Mouse (Mus musculus): ENCODE measurements around the gene Zmiz1. TPM values are rescaled to one million over a fixed set of nuclear protein-coding genes. Genes with fewer than 3 reads are reported as not detected.
A peak's percentile ranks its signal among the peaks of the same experiment; 100 is the strongest.

Zmiz1 gene
- polyA plus RNA-seq, 1 experiment from 2014 or later: 57.5 TPM

DNA sequence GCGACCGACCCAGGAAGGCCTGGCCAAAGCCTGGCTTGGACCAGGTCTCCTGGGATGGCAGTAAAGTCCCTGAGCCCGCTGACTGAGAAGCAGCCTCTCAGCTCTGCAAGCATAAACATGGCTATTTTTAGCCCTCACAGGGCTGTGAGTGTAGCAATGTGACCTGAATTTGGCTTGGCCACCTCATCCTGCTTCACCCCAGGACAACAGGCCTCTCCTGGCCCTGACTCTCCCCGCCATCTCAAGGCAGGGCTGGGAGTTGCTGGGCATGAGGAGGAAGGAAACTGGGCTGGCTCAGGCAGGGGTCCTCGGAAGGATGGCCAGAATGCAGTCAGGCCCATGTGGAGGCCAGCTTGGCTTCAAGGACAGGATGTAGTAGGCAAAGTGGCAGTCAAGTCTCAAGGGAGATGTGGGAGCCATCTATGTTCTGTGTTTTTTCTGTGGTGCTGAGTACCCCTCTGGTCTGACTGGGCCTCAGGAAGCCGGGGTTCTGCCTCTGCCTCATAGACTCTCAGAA lies 29.2 kb downstream of the Zmiz1 start:
- no peaks in the 10 kb centered on the region for H3K9me3 ChIP-seq
- H3K9ac ChIP-seq (replicated peaks): no peak overlapping the region
- H3K4me2 ChIP-seq (replicated peaks): no peak overlapping the region
- ATAC-seq (replicated peaks): no peak
- WGBS: 85% methylated on average over 6 of the region's 6 CpGs
- H3K4me1 ChIP-seq: peaks cover 88% of the 10 kb centered on the region
- no peaks in the 10 kb centered on the region for H3K27me3 ChIP-seq
- no peak overlapping the region for H3K4me3 ChIP-seq
- H3K27ac ChIP-seq (replicated peaks): 0 out of 2 replicates have a peak overlapping the region, but pooled peaks have one; percentile 2
- H3K36me3 ChIP-seq: no peaks in the 10 kb centered on the region

DNA sequence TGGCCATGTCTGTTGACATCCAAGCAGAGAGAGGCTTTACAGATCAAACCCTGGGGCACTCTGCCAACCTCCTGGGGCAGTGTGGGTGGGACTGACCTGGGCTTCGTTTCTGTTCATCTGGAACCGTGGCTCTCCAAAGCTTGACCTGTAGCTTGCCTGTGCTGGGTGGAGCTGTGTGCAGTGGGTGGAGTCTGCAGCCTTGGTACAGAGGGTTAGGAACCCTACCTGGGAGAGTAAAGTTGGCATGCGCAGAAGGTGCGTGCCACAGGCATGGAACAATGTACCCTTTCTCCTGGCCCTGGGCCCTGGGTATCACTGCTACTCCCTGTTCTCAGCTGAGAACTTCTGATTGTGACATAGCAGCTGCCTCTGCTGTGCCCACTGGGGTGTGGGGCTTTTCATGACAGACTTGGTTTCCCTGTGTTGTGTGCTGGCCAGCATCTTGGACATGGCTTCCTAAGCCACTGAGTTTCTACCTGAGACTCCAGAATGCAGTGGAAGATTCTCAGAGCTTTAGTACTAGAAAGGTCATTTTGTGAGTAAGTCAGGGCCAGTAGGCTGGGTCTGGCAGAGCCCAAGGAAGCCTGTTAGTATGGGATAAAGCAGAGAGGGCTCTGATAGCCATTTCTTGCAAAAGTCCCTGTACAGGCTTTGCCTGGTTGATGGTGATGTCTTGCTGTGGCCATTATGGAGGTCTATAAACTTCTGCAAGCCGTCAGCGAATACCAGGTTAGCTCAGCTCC lies 30.5 kb downstream of the Zmiz1 start:
- Histone ChIP-seq H3K27ac (replicated peaks) (no peak overlapping the region), H3K9ac (replicated peaks) (no peak overlapping the region), H3K27me3 (no peaks in the 10 kb centered on the region), H3K4me2 (replicated peaks) (no peak overlapping the region), H3K4me3 (no peak overlapping the region), H3K9me3 (no peaks in the 10 kb centered on the region), H3K36me3 (no peaks in the 10 kb centered on the region), H3K4me1 (peaks cover 89% of the 10 kb centered on the region)
- WGBS: 67% methylated on average over 6 of the region's 6 CpGs
- no peak for ATAC-seq (replicated peaks)

DNA sequence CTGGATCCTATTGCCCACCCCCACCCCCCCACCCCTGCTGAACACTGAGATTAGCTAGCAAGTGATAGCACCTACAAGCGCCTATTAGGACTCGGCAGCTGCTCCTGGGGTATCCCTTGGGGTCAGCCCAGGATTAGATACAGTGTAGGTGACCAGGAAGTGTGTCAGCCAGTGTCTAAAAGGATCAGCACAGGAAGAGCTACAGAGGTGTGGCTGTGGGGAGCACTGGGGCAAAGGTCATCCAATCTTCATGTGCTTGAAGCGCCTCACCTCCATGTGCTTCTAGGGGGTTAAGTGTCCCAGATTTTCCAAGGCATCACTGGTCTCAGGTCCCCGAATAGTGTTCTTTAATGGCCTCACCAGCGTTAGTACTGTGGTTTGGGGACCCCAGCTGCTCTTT lies 33.0 kb downstream of the Zmiz1 start:
- Histone ChIP-seq H3K27me3 (no peaks in the 10 kb centered on the region), H3K4me2 (replicated peaks) (no peak overlapping the region), H3K9me3 (no peaks in the 10 kb centered on the region), H3K4me3 (no peak overlapping the region), H3K4me1 (peaks cover 94% of the 10 kb centered on the region), H3K36me3 (no peaks in the 10 kb centered on the region), H3K27ac (replicated peaks) (peak overlapping the region; percentile 88), H3K9ac (replicated peaks) (no peak overlapping the region)
- ATAC-seq (replicated peaks): no peak
- 68% methylated on average over 5 of the region's 5 CpGs for WGBS

DNA sequence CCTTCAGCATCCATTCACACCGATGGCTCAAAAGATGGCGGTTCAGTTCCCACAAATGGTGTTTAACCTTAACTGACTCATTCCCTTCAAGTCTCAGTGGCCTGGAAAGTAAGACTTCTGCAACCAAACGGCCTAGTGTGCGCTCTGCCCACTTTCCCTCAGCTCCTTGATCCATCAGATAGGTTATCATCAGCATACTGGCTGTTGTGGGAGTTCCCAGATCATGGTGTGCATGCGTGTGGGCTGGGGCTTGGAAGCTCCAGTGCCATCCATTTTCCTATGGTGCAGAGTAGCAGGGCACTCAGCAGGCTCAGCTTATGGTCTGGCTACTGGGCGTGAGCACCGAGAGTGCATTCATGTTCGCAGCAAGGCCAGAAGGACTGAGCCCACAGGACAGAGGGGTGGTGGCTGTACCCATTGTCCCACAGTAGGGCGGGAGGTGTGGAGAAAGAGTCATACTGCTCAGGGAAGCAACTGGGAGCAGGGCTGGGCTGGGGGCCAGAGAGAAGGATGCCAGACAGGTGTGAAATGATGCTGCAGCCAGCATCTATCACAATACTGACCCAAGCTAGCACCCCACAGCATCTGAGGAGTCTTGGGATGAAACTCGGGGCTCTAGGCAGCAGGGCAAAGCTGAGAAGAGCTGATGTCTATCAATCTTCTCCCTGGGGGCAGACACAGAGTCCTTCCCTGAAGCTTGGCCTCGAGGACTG lies 33.7 kb downstream of the Zmiz1 start:
- Histone ChIP-seq H3K4me2 (replicated peaks) (no peak overlapping the region), H3K4me1 (peaks cover 94% of the 10 kb centered on the region), H3K27me3 (no peaks in the 10 kb centered on the region), H3K36me3 (no peaks in the 10 kb centered on the region), H3K9ac (replicated peaks) (peak overlapping the region; percentile 16; the same call in 1 of the 2 replicates), H3K4me3 (no peak overlapping the region), H3K27ac (replicated peaks) (peak overlapping the region; percentile 88), H3K9me3 (no peaks in the 10 kb centered on the region)
- 0 out of 2 replicates have a peak, but pooled peaks have one; percentile 1 for ATAC-seq (replicated peaks)
- 72% methylated on average over 11 of the region's 11 CpGs for WGBS

DNA sequence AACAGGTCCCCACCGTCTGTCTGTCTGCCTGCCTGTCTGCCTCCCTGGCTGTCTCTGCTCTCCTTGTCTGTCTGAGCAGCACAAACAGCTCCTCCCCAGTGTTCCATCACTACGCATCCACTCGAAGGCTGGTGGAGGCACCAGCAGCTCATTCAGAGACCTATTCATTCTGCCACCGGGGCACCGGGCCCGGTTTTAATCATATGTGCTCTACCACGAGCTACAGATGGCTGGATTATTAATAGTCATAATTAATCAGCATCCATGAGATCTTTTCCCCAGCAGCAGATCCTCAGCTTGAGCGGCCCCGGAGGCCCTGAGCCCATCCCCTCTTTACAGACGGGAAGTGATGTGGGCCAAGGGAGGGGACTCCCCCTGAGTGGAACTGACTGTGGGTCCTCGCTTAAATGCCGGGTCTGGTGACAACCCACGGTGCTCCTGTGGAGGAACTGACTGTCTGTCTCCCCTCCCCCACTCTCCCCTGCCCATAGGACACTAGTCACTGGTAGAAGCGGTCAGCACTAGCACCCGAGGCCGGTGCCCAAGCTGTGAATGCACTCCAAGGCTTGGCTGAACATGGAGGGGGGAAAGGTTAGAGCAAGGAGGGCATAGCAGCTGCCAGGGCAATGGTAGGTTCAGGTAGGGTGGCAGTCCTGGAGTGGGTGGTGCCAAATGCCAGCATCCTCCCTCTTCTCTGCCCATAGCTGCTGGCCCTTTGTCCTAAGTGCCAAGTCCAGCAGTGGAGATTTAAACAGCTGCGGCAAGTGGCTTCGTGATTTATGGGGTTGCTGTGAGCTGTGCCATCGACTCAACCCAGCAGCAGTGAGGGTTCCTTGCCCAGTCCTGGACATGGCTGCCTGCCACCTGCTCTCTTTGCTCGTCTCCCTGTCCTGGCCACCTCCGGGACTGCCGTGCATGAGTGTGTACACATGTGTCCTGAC lies 34.6 kb downstream of the Zmiz1 start:
- no peaks in the 10 kb centered on the region for H3K27me3 ChIP-seq
- ATAC-seq (replicated peaks): peak; percentile 44
- H3K36me3 ChIP-seq: no peaks in the 10 kb centered on the region
- H3K4me2 ChIP-seq (replicated peaks): 0 out of 2 replicates have a peak overlapping the region, but pooled peaks have one; percentile 2
- 44% methylated on average over 22 of the region's 22 CpGs for WGBS
- H3K9ac ChIP-seq (replicated peaks): peak overlapping the region; percentile 16; the same call in 1 of the 2 replicates
- no peak overlapping the region for H3K4me3 ChIP-seq
- peaks cover 94% of the 10 kb centered on the region for H3K4me1 ChIP-seq
- H3K9me3 ChIP-seq: no peaks in the 10 kb centered on the region
- H3K27ac ChIP-seq (replicated peaks): peak overlapping the region; percentile 88

DNA sequence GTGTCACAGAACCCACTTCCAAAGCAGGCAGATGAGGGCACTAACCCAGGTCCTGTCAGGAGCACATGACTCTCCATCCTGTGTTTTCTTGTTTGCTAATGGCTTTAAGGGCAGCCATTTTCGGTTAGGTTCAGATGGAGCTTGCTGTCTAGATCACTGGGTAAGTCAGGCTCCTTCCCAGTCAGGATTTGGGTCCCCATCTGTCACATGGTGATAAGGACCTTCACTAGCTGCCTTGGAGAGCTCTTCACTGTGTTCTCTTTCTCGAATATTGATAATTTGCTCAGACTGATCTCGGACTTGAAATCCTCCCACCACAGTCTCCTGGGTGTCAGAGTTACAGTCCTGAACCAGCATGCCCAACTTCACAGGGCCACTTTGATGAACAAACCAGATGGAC lies 35.8 kb downstream of the Zmiz1 start:
- no peak overlapping the region for H3K4me2 ChIP-seq (replicated peaks)
- H3K4me1 ChIP-seq: peaks cover 95% of the 10 kb centered on the region
- no peaks in the 10 kb centered on the region for H3K9me3 ChIP-seq
- no peaks in the 10 kb centered on the region for H3K27me3 ChIP-seq
- no peak overlapping the region for H3K27ac ChIP-seq (replicated peaks)
- no peak for ATAC-seq (replicated peaks)
- H3K36me3 ChIP-seq: no peaks in the 10 kb centered on the region
- H3K4me3 ChIP-seq: no peak overlapping the region
- WGBS: 85% methylated on average over 3 of the region's 3 CpGs
- no peak overlapping the region for H3K9ac ChIP-seq (replicated peaks)

DNA sequence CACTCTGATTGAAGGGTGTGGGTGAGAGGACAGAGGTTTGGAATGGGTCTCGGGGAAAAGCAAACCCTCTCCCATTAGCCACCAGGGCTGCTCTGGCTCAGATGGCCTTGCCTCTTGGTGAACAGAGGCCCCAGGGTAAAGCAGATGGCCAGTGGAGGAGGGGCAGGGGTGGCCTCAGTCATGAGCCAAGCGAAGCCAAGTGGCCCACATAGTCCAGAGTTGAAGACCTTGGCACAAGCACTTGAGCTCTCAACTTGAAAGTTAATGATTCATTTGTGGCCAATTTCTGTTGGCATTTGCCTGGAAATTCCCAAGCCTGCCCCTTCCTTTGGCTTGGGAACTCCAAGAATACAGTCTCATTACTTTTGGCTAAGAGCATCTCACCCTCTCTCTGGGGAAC lies 37.1 kb downstream of the Zmiz1 start:
- no peak overlapping the region for H3K4me2 ChIP-seq (replicated peaks)
- H3K4me3 ChIP-seq: no peak overlapping the region
- H3K27ac ChIP-seq (replicated peaks): peak overlapping the region; percentile 86; the same call in 1 of the 2 replicates
- ATAC-seq (replicated peaks): no peak
- no peaks in the 10 kb centered on the region for H3K27me3 ChIP-seq
- H3K36me3 ChIP-seq: no peaks in the 10 kb centered on the region
- WGBS: 49% methylated on average over 2 of the region's 2 CpGs
- H3K9me3 ChIP-seq: no peaks in the 10 kb centered on the region
- H3K4me1 ChIP-seq: peaks cover 98% of the 10 kb centered on the region
- H3K9ac ChIP-seq (replicated peaks): no peak overlapping the region

DNA sequence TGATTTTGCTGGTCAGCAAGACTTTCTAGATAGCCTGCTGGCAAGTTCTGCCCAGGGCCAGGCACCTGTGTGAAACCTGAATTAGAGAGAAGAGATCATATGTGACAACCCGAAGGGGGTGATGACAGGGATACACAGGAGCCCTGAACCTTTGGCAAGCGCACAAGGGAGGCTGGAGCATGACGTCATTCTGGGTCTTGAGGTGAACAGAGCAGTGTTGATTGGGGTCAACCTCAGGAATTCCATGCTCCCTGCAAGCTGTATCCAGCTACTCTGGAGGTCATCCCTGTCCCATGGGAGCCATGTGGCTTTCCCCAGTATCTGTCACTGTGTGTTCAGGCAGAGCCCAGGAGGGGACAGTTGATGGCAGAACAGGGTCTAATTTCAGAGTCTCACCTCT lies 38.0 kb downstream of the Zmiz1 start:
- Histone ChIP-seq H3K4me2 (replicated peaks) (no peak overlapping the region), H3K27ac (replicated peaks) (peak overlapping the region; percentile 86), H3K4me3 (no peak overlapping the region), H3K9ac (replicated peaks) (no peak overlapping the region), H3K36me3 (no peaks in the 10 kb centered on the region), H3K9me3 (no peaks in the 10 kb centered on the region), H3K4me1 (peaks cover 97% of the 10 kb centered on the region), H3K27me3 (no peaks in the 10 kb centered on the region)
- 49% methylated on average over 3 of the region's 3 CpGs for WGBS
- no peak for ATAC-seq (replicated peaks)

DNA sequence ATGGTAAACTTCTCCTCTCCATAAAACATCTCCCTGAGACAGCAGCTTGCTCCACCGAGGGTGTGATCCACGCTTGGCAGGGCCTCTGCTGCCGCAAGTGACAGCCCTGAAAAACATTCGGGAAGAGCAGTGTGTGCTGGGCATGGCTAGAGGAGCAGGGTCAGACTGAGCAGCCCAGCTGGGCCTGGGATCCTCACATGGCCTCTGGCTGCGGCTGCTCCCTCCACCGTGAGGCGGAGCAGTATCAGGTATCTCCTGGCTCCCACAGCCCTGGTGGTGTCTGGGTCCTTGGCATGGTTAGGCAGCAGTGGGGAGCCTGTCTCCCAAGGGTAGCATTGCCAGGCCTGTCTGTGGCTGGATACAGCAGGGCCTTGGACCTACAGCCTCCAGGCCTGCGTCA lies 38.6 kb downstream of the Zmiz1 start:
- no peaks in the 10 kb centered on the region for H3K36me3 ChIP-seq
- peak; percentile 20; the same call in 1 of the 2 replicates for ATAC-seq (replicated peaks)
- no peak overlapping the region for H3K9ac ChIP-seq (replicated peaks)
- 25% methylated on average over 8 of the region's 8 CpGs for WGBS
- H3K4me2 ChIP-seq (replicated peaks): no peak overlapping the region; the same call in 1 of the 2 replicates
- H3K4me1 ChIP-seq: peaks cover 91% of the 10 kb centered on the region
- no peaks in the 10 kb centered on the region for H3K27me3 ChIP-seq
- H3K4me3 ChIP-seq: no peak overlapping the region
- peak overlapping the region; percentile 86 for H3K27ac ChIP-seq (replicated peaks)
- H3K9me3 ChIP-seq: no peaks in the 10 kb centered on the region

DNA sequence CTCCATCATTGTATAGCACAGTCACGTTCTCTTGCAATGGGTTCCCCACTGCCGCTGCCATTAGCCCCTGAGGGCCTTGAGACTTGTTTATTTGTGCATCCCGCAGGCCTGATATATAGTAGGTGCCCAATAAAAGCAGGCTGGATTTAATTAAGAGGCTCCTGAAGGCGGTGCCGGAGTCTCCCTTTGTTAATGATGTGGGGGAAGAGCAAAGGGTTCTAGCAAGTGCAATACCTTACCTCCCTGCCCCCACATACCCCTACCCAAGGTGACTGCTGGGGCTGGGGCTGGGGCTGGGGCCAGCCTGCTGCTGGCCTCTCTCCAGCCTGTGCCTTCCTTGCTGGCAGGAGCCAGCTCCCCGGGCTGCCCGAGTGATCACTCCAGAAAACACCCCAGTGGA lies 39.4 kb downstream of the Zmiz1 start:
- H3K9me3 ChIP-seq: no peaks in the 10 kb centered on the region
- 10% methylated on average over 7 of the region's 7 CpGs for WGBS
- H3K27me3 ChIP-seq: no peaks in the 10 kb centered on the region
- H3K36me3 ChIP-seq: peaks cover 1% of the 10 kb centered on the region; the same call in 1 of the 2 replicates
- H3K4me3 ChIP-seq: no peak overlapping the region
- peaks cover 83% of the 10 kb centered on the region for H3K4me1 ChIP-seq
- peak overlapping the region; percentile 86 for H3K27ac ChIP-seq (replicated peaks)
- H3K4me2 ChIP-seq (replicated peaks): no peak overlapping the region
- peak overlapping the region; percentile 30; the same call in 1 of the 2 replicates for H3K9ac ChIP-seq (replicated peaks)
- no peak for ATAC-seq (replicated peaks)

DNA sequence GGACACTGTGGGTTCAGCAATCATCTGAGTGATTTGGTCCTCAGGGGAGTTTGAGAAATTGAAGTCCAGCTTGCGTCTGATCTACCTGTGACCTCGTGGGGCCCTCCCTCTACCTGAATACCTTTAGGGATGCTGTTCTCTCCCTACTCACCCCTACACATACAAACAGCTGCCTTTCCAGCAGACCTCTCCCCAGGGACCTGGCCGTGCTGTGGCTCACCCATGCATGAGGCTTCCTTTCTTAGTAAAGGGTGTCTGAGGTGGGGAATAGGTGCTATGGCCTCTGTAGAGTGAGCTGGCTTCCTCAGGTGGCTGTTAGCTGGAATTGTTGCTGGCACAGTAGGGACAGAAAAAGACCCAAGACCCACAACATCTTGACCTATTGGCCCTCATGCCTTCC lies 40.5 kb downstream of the Zmiz1 start:
- Histone ChIP-seq H3K4me3 (no peak overlapping the region), H3K4me1 (peaks cover 71% of the 10 kb centered on the region), H3K27ac (replicated peaks) (no peak overlapping the region), H3K9ac (replicated peaks) (no peak overlapping the region), H3K9me3 (no peaks in the 10 kb centered on the region), H3K27me3 (no peaks in the 10 kb centered on the region), H3K36me3 (peaks cover 13% of the 10 kb centered on the region), H3K4me2 (replicated peaks) (no peak overlapping the region)
- WGBS: 81% methylated on average over 3 of the region's 3 CpGs
- ATAC-seq (replicated peaks): no peak
